37 mouse cellular contexts compared by ENCODE assay signal in the genomic region with DNA sequence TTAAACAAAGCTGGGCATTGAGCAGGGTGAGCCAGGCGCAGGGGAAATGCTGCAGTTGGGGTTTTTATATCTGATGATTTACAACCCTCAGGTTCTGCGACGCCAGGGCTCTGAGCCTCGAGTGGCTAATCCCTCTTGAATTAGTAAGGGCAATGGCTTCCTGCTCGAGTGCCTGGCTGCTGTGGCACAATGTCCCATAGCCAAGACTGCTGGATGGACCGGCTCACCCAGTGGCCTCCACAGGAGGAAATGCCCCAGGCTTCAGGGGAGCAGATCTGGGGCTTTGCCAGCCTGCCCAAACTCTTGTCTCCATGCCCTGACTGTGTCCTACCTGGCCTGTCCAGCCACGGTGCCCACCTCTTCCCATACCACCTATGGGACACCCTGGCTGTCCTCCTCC. TPM values are rescaled to one million over a fixed set of nuclear protein-coding genes. Genes with fewer than 3 reads are reported as not detected.
DNase-seq lines count a peak whose midpoint lies in the region; ATAC-seq and TF ChIP-seq lines count a peak whose summit lies in the region.
"Had no signal": no experiment of that assay in that cellular context is flagged by ENCODE, and none has a peak within 500 bp of the region (broad histone marks: within the 10 kb centered on the region; RNA-seq: fewer than 3 reads in every experiment).

No protein-coding gene starts in this region.

- no peak for DNase-seq in embryonic facial prominence, embryonic 10.5 days (ENCODE audit: low spot score)
- DNase-seq in midbrain, embryonic 11.5 days (ENCODE audit: low spot score, missing footprints) = peak; percentile 35
- DNase-seq in midbrain, postnatal 0 days (ENCODE audit: low spot score) = no peak
- DNase-seq in lung, postnatal 36 days = peak; percentile 29
- no peak for DNase-seq in cerebellum, postnatal 36 days
- DNase-seq: adrenal gland, postnatal 14 days; cerebellum, adult 11 months; cerebellum, adult 9-10 months; gastrocnemius, postnatal 14 days; heart, postnatal 36 days; kidney, adult 9 months; kidney, postnatal 14 days; layer of hippocampus, adult 9-11 months; right cerebral cortex, adult 18-20 months; spleen, adult 18-20 months; thymus, adult 18-20 months; thymus, postnatal 36 days had no signal

- no peak for TF ChIP-seq CTCF in midbrain, postnatal 0 days (IDR thresholded peaks at IDR 0.05)

- no peaks in the 10 kb centered on the region for H3K27me3 ChIP-seq in embryonic facial prominence, embryonic 12.5 days
- H3K27me3 ChIP-seq in embryonic facial prominence, embryonic 10.5 days (replicated peaks; ENCODE audit: low read depth, poor library complexity, severe bottlenecking) = 0 out of 2 replicates have a peak, but pooled peaks cover 4% of the 10 kb centered on the region
- H3K27me3 ChIP-seq in midbrain, embryonic 11.5 days (ENCODE audit: control insufficient read depth, insufficient read depth, low read length) = no peaks in the 10 kb centered on the region
- H3K27me3 ChIP-seq in midbrain, postnatal 0 days (ENCODE audit: insufficient read depth, low read length) = no peaks in the 10 kb centered on the region
- peaks cover 4% of the 10 kb centered on the region; the same call in 1 of the 2 replicates for H3K27me3 ChIP-seq in limb, embryonic 12.5 days
- no peaks in the 10 kb centered on the region for H3K27me3 ChIP-seq in kidney, embryonic 14.5 days (ENCODE audit: control insufficient read depth, insufficient read depth, low read length)
- H3K27me3 ChIP-seq: embryonic facial prominence, embryonic 15.5 days; forebrain, embryonic 13.5 days; neural tube, embryonic 12.5 days had no signal

- no peaks in the 10 kb centered on the region for H3K4me1 ChIP-seq in embryonic facial prominence, embryonic 12.5 days
- H3K4me1 ChIP-seq in embryonic facial prominence, embryonic 10.5 days = peaks cover 18% of the 10 kb centered on the region
- no peaks in the 10 kb centered on the region for H3K4me1 ChIP-seq in midbrain, embryonic 11.5 days (ENCODE audit: control insufficient read depth, insufficient read depth, low read length)
- no peaks in the 10 kb centered on the region for H3K4me1 ChIP-seq in midbrain, postnatal 0 days (ENCODE audit: insufficient read depth, low read length)
- H3K4me1 ChIP-seq in limb, embryonic 12.5 days (replicated peaks) = peaks cover 15% of the 10 kb centered on the region
- H3K4me1 ChIP-seq in kidney, embryonic 14.5 days (ENCODE audit: control insufficient read depth, insufficient read depth, low read length) = no peaks in the 10 kb centered on the region
- H3K4me1 ChIP-seq: embryonic facial prominence, embryonic 15.5 days; forebrain, embryonic 13.5 days; hindbrain, embryonic 12.5 days; liver, embryonic 15.5 days had no signal

- H3K9ac ChIP-seq in embryonic facial prominence, embryonic 12.5 days = peak overlapping the region; percentile 27; the same call in 1 of the 2 replicates
- no peak overlapping the region for H3K9ac ChIP-seq in midbrain, embryonic 11.5 days (ENCODE audit: low read length)
- no peak overlapping the region for H3K9ac ChIP-seq in midbrain, postnatal 0 days (replicated peaks; ENCODE audit: low read length, poor library complexity, severe bottlenecking)
- H3K9ac ChIP-seq in limb, embryonic 12.5 days (replicated peaks) = no peak overlapping the region
- H3K9ac ChIP-seq in kidney, embryonic 14.5 days (ENCODE audit: low read depth, low read length) = no peak overlapping the region
- H3K9ac ChIP-seq: embryonic facial prominence, embryonic 15.5 days; forebrain, embryonic 13.5 days; hindbrain, embryonic 12.5 days; liver, embryonic 15.5 days; neural tube, embryonic 12.5 days had no signal

- ATAC-seq in embryonic facial prominence, embryonic 12.5 days (ENCODE audit: insufficient number of reproducible peaks, insufficient read depth, low FRiP score, low TSS enrichment) = no peak
- ATAC-seq in midbrain, embryonic 11.5 days (ENCODE audit: low FRiP score) = no peak
- ATAC-seq in midbrain, postnatal 0 days (ENCODE audit: low FRiP score) = no peak
- no peak for ATAC-seq in limb, embryonic 12.5 days (ENCODE audit: insufficient number of reproducible peaks, insufficient read depth, low FRiP score, low TSS enrichment, low read depth)
- no peak for ATAC-seq in kidney, embryonic 14.5 days (ENCODE audit: low FRiP score, low TSS enrichment)
- ATAC-seq: forebrain, embryonic 13.5 days; hindbrain, postnatal 0 days; intestine, embryonic 16.5 days; midbrain, embryonic 16.5 days had no signal

- no peaks in the 10 kb centered on the region for H3K36me3 ChIP-seq in embryonic facial prominence, embryonic 12.5 days
- no peaks in the 10 kb centered on the region for H3K36me3 ChIP-seq in embryonic facial prominence, embryonic 10.5 days (replicated peaks)
- H3K36me3 ChIP-seq in midbrain, embryonic 11.5 days (ENCODE audit: control insufficient read depth, insufficient read depth, low read length) = no peaks in the 10 kb centered on the region
- peaks cover 5% of the 10 kb centered on the region; the same call in 1 of the 2 replicates for H3K36me3 ChIP-seq in midbrain, postnatal 0 days (ENCODE audit: insufficient read depth, low read length)
- H3K36me3 ChIP-seq in limb, embryonic 12.5 days = no peaks in the 10 kb centered on the region
- no peaks in the 10 kb centered on the region for H3K36me3 ChIP-seq in kidney, embryonic 14.5 days (ENCODE audit: control insufficient read depth, insufficient read depth, low read length)
- H3K36me3 ChIP-seq: embryonic facial prominence, embryonic 15.5 days; G1E; hindbrain, embryonic 12.5 days; liver, embryonic 15.5 days; midbrain, embryonic 10.5 days; neural tube, embryonic 12.5 days had no signal

- no peaks in the 10 kb centered on the region for H3K9me3 ChIP-seq in embryonic facial prominence, embryonic 12.5 days
- no peaks in the 10 kb centered on the region for H3K9me3 ChIP-seq in embryonic facial prominence, embryonic 10.5 days
- H3K9me3 ChIP-seq in midbrain, embryonic 11.5 days (ENCODE audit: control insufficient read depth, low read length) = no peaks in the 10 kb centered on the region
- H3K9me3 ChIP-seq in midbrain, postnatal 0 days (ENCODE audit: low read length) = no peaks in the 10 kb centered on the region
- H3K9me3 ChIP-seq in limb, embryonic 12.5 days = no peaks in the 10 kb centered on the region
- no peaks in the 10 kb centered on the region for H3K9me3 ChIP-seq in kidney, embryonic 14.5 days (ENCODE audit: control insufficient read depth, low read length)
- H3K9me3 ChIP-seq: embryonic facial prominence, embryonic 15.5 days; forebrain, embryonic 13.5 days; G1E; hindbrain, embryonic 12.5 days; liver, embryonic 15.5 days; midbrain, embryonic 10.5 days; neural tube, embryonic 12.5 days had no signal

- H3K4me2 ChIP-seq in embryonic facial prominence, embryonic 12.5 days (replicated peaks) = no peak overlapping the region
- H3K4me2 ChIP-seq in midbrain, embryonic 11.5 days = no peak overlapping the region
- no peak overlapping the region for H3K4me2 ChIP-seq in midbrain, postnatal 0 days (ENCODE audit: low read depth, low read length, poor library complexity, severe bottlenecking)
- H3K4me2 ChIP-seq in limb, embryonic 12.5 days = no peak overlapping the region
- H3K4me2 ChIP-seq in kidney, embryonic 14.5 days (replicated peaks; ENCODE audit: low read depth, low read length) = no peak overlapping the region
- H3K4me2 ChIP-seq: embryonic facial prominence, embryonic 15.5 days; forebrain, embryonic 13.5 days; heart, embryonic 11.5 days; hindbrain, embryonic 12.5 days; liver, embryonic 15.5 days; neural tube, embryonic 12.5 days had no signal

- H3K27ac ChIP-seq in embryonic facial prominence, embryonic 12.5 days = no peak overlapping the region
- H3K27ac ChIP-seq in embryonic facial prominence, embryonic 10.5 days (replicated peaks) = no peak overlapping the region
- H3K27ac ChIP-seq in midbrain, embryonic 11.5 days (ENCODE audit: low read depth, low read length) = no peak overlapping the region
- H3K27ac ChIP-seq in midbrain, postnatal 0 days (ENCODE audit: low read depth, low read length) = no peak overlapping the region
- peak overlapping the region; percentile 51; the same call in 1 of the 2 replicates for H3K27ac ChIP-seq in limb, embryonic 12.5 days
- no peak overlapping the region for H3K27ac ChIP-seq in kidney, embryonic 14.5 days (ENCODE audit: low read depth, low read length)
- H3K27ac ChIP-seq: embryonic facial prominence, embryonic 15.5 days; forebrain, embryonic 13.5 days; hindbrain, embryonic 12.5 days; hindbrain, postnatal 0 days; left cerebral cortex, adult 2 months; liver, embryonic 15.5 days; midbrain, embryonic 10.5 days; neural tube, embryonic 12.5 days; stomach, postnatal 0 days had no signal

- H3K4me3 ChIP-seq in embryonic facial prominence, embryonic 12.5 days = no peak overlapping the region
- no peak overlapping the region for H3K4me3 ChIP-seq in embryonic facial prominence, embryonic 10.5 days
- no peak overlapping the region for H3K4me3 ChIP-seq in midbrain, embryonic 11.5 days (ENCODE audit: low read depth, low read length)
- no peak overlapping the region for H3K4me3 ChIP-seq in midbrain, postnatal 0 days (ENCODE audit: low read depth, low read length)
- H3K4me3 ChIP-seq in limb, embryonic 12.5 days (replicated peaks) = no peak overlapping the region
- H3K4me3 ChIP-seq in kidney, embryonic 14.5 days (ENCODE audit: low read length) = no peak overlapping the region
- H3K4me3 ChIP-seq: embryonic facial prominence, embryonic 15.5 days; forebrain, embryonic 13.5 days; hindbrain, embryonic 12.5 days; left cerebral cortex, adult 2 months; liver, embryonic 15.5 days; midbrain, embryonic 10.5 days; myocyte; neural tube, embryonic 12.5 days had no signal

- 64% methylated on average over 7 of the region's 7 CpGs for WGBS in embryonic facial prominence, embryonic 12.5 days
- 61% methylated on average over 7 of the region's 7 CpGs for WGBS in embryonic facial prominence, embryonic 10.5 days
- WGBS in midbrain, embryonic 11.5 days = 52% methylated on average over 7 of the region's 7 CpGs
- 44% methylated on average over 7 of the region's 7 CpGs for WGBS in midbrain, postnatal 0 days
- 22% methylated on average over 7 of the region's 7 CpGs for whole genome bisulfite sequencing in limb, embryonic 12.5 days
- WGBS in kidney, embryonic 14.5 days = 30% methylated on average over 7 of the region's 7 CpGs

RNA-seq across cellular contexts. Expression of a gene that starts 22.5 kb away (rescaled TPM):
- 0.63 TPM in 1 of 2 replicates, not detected in the other for polyA plus RNA-seq in embryonic facial prominence, embryonic 12.5 days (2016; fragmentation: Nextera tagmentation; extraction: Ambion mirVana)
- polyA plus RNA-seq in embryonic facial prominence, embryonic 10.5 days (2016; fragmentation: Nextera tagmentation; extraction: Ambion mirVana) = not detected in 2 replicates
- 0.22 TPM in 1 of 2 replicates, not detected in the other for polyA plus RNA-seq in midbrain, embryonic 11.5 days (2014; fragmentation: Nextera tagmentation; extraction: Ambion mirVana)
- total RNA-seq in midbrain, postnatal 0 days (2014; rRNA removed) = not detected in 2 replicates
- 0.28 TPM in 1 of 2 replicates, not detected in the other for polyA plus RNA-seq in midbrain, postnatal 0 days (2015; fragmentation: Nextera tagmentation; extraction: Ambion mirVana)
- polyA plus RNA-seq in limb, embryonic 12.5 days (2016; fragmentation: Nextera tagmentation; extraction: Ambion mirVana) = 0.45 TPM in 1 of 2 replicates, not detected in the other
- 0.53 TPM in 1 of 2 replicates, not detected in the other for polyA plus RNA-seq in kidney, embryonic 14.5 days (2014; fragmentation: Nextera tagmentation; extraction: Ambion mirVana)
- total RNA-seq: adrenal gland, postnatal 14 days; G1E; granulocyte monocyte progenitor cell, adult 5-6 weeks; heart, postnatal 36 days; hindbrain, postnatal 0 days; liver, adult 2 months; megakaryocyte progenitor cell, adult 5-6 weeks had no signal
- polyA plus RNA-seq: forebrain, embryonic 13.5 days; G1E; heart, embryonic 11.5 days; hindbrain, embryonic 12.5 days; intestine, embryonic 16.5 days; liver, adult 2 months; liver, embryonic 15.5 days; midbrain, embryonic 10.5 days; midbrain, embryonic 16.5 days; myocyte; neural tube, embryonic 12.5 days had no signal

RNA-seq across cellular contexts. Expression of a gene that starts 23.1 kb away (rescaled TPM):
- polyA plus RNA-seq in embryonic facial prominence, embryonic 12.5 days (2016; fragmentation: Nextera tagmentation; extraction: Ambion mirVana) = 0.62 and 0.73 TPM in 2 replicates
- polyA plus RNA-seq in embryonic facial prominence, embryonic 10.5 days (2016; fragmentation: Nextera tagmentation; extraction: Ambion mirVana) = 0.16 and 0.33 TPM in 2 replicates
- polyA plus RNA-seq in midbrain, embryonic 11.5 days (2014; fragmentation: Nextera tagmentation; extraction: Ambion mirVana) = 0.41 and 0.44 TPM in 2 replicates
- total RNA-seq in midbrain, postnatal 0 days (2014; rRNA removed) = 0.05 and 0.82 TPM in 2 replicates
- 0.26 and 0.36 TPM in 2 replicates for polyA plus RNA-seq in midbrain, postnatal 0 days (2015; fragmentation: Nextera tagmentation; extraction: Ambion mirVana)
- 0.69 and 1.1 TPM in 2 replicates for polyA plus RNA-seq in limb, embryonic 12.5 days (2016; fragmentation: Nextera tagmentation; extraction: Ambion mirVana)
- 0.47 TPM in 1 of 2 replicates, not detected in the other for polyA plus RNA-seq in kidney, embryonic 14.5 days (2014; fragmentation: Nextera tagmentation; extraction: Ambion mirVana)
- total RNA-seq: granulocyte monocyte progenitor cell, adult 5-6 weeks had no signal
- polyA plus RNA-seq: G1E had no signal

Comparison
In these comparisons a context has a peak if more than half of its experiments do, and no peak if none do; other contexts are left out.
1. DNase-seq: peak in midbrain, embryonic 11.5 days (single experiment) and lung, postnatal 36 days (single experiment); none in embryonic facial prominence, embryonic 10.5 days (single experiment), midbrain, postnatal 0 days (single experiment) and cerebellum, postnatal 36 days (0 of 2).